Mouse (Mus musculus) heart, postnatal 0 days (tissue): ENCODE results near the gene Paxx.

Experiments
- CTCF ChIP-seq: IDR thresholded peaks from 2 replicates; pipeline ENCODE4 v1.5.1; 2016; ENCODE audit warnings: antibody characterized with exemption, control low read depth, low read depth
- EP300 ChIP-seq: IDR thresholded peaks from 2 replicates; pipeline ENCODE4 v1.6.1; 2016; ENCODE audit warnings: antibody characterized with exemption, low read depth

- TF ChIP-seq CTCF (no peak), EP300 (no peak)
These were observed 39.2 kb upstream of the Paxx start for GRCm38 (mm10) chr2:25500071-25500575.
